Mouse (Mus musculus) hindbrain, embryonic 11.5 days (tissue): Measurements from ENCODE around the gene Ssbp3. TPM values are rescaled to one million over a fixed set of nuclear protein-coding genes. Genes with fewer than 3 reads are reported as not detected.
A peak's percentile ranks its signal among the peaks of the same experiment; 100 is the strongest.

ENCODE experiments used
- ATAC-seq: fragments of 200-750 bp; cut with Nextera tagmentation; 2 replicates; pipeline ENCODE4 v1.8.0; 2017; ENCODE audit warnings: mild to moderate bottlenecking, moderate TSS enrichment, moderate library complexity; ENCODE audit not compliant: low FRiP score
- DNase-seq: peaks from one replicate; pipeline ENCODE4 v3.0.0-alpha.2; 2015; ENCODE audit warnings: low spot score
- H3K27ac ChIP-seq: fragments of 300-500 bp; sonication (generic); 2 replicates; pipeline ENCODE4 v1.5.1; 2014; ENCODE audit warnings: mild to moderate bottlenecking, low read depth, low read length
- H3K27me3 ChIP-seq: fragments of 300-500 bp; sonication (generic); 2 replicates; pipeline ENCODE4 v1.6.1; 2014; ENCODE audit warnings: mild to moderate bottlenecking, low read length, moderate library complexity, mixed read lengths; ENCODE audit not compliant: control insufficient read depth, insufficient read depth
- H3K36me3 ChIP-seq: fragments of 300-500 bp; sonication (generic); 2 replicates; pipeline ENCODE4 v1.6.1; 2014; ENCODE audit warnings: mild to moderate bottlenecking, low read length, moderate library complexity, mixed read lengths; ENCODE audit not compliant: control insufficient read depth, insufficient read depth
- H3K4me1 ChIP-seq: fragments of 300-500 bp; sonication (generic); replicated peaks from 2 replicates; pipeline ENCODE4 v1.6.1; 2014; ENCODE audit warnings: low read length, mixed read lengths; ENCODE audit not compliant: control insufficient read depth, insufficient read depth
- H3K4me2 ChIP-seq: fragments of 300-500 bp; sonication (generic); replicated peaks from 2 replicates; pipeline ENCODE4 v1.6.1; 2014; ENCODE audit warnings: mild to moderate bottlenecking, low read depth, low read length
- H3K4me3 ChIP-seq: fragments of 300-500 bp; sonication (generic); 2 replicates; pipeline ENCODE4 v1.5.1; 2014; ENCODE audit warnings: low read depth, low read length
- H3K9ac ChIP-seq: fragments of 300-500 bp; sonication (generic); 2 replicates; pipeline ENCODE4 v1.6.1; 2014; ENCODE audit warnings: low read depth, low read length
- H3K9me3 ChIP-seq: fragments of 300-500 bp; sonication (generic); 2 replicates; pipeline ENCODE4 v1.6.1; 2016; ENCODE audit warnings: low read length; ENCODE audit not compliant: control insufficient read depth
- WGBS: fragments of 180-500 bp; shearing (Covaris S2); extraction: QIAGEN DNeasy Blood & Tissue Kit; methylation state at CpG from one replicate; pipeline ENCODE4 v1.1.7; 2014; 5-methylcytosine and 5-hydroxymethylcytosine counted together
- polyA plus RNA-seq: library from polyadenylated mRNA; unstranded; fragments of >200 nt; fragmentation: Nextera tagmentation; extraction: Ambion mirVana; gene quantifications from 2 replicates; pipeline ENCODE4 v1.2.1, GENCODE M21; 2014

The Ssbp3 gene
- polyA plus RNA-seq, 1 experiment from 2014 or later: 159 TPM

- H3K4me1 ChIP-seq: peaks cover 9% of the 10 kb centered on the region
- no peak overlapping the region for H3K4me3 ChIP-seq
- no peaks in the 10 kb centered on the region for H3K9me3 ChIP-seq
- no peaks in the 10 kb centered on the region for H3K36me3 ChIP-seq
- no peak overlapping the region for H3K9ac ChIP-seq
- ATAC-seq (no peak), DNase-seq (no peak)
- H3K4me2 ChIP-seq: no peak overlapping the region
- no peak overlapping the region for H3K27ac ChIP-seq
- H3K27me3 ChIP-seq: no peaks in the 10 kb centered on the region
- WGBS: 73% methylated on average over 3 of the region's 3 CpGs
Measured at GRCm38 (mm10) chr4:106966443-106966842, 55.9 kb downstream of the Ssbp3 start.

GRCm38 (mm10) chr4:106968910-106969309, 58.4 kb downstream of the Ssbp3 start:
- no peaks in the 10 kb centered on the region for H3K36me3 ChIP-seq

GRCm38 (mm10) chr4:106970786-106971185, 60.3 kb downstream of the Ssbp3 start:
- H3K9ac ChIP-seq: no peak overlapping the region
- H3K9me3 ChIP-seq: no peaks in the 10 kb centered on the region
- DNase-seq (no peak), ATAC-seq (no peak)
- H3K36me3 ChIP-seq: no peaks in the 10 kb centered on the region
- WGBS: 90% methylated on average over 7 of the region's 7 CpGs
- H3K27ac ChIP-seq: no peak overlapping the region
- H3K4me2 ChIP-seq: no peak overlapping the region
- H3K4me3 ChIP-seq: no peak overlapping the region
- H3K27me3 ChIP-seq: no peaks in the 10 kb centered on the region
- H3K4me1 ChIP-seq: peaks cover 30% of the 10 kb centered on the region

More at GRCm38 (mm10) chr4:106968910-106969309, 58.4 kb downstream of the Ssbp3 start:
- Histone ChIP-seq H3K4me1 (peaks cover 18% of the 10 kb centered on the region), H3K27ac (no peak overlapping the region), H3K4me2 (no peak overlapping the region), H3K4me3 (no peak overlapping the region), H3K9me3 (no peaks in the 10 kb centered on the region), H3K27me3 (no peaks in the 10 kb centered on the region), H3K9ac (no peak overlapping the region)
- DNase-seq (no peak), ATAC-seq (no peak)
- WGBS: 71% methylated on average over 8 of the region's 8 CpGs

- no peaks in the 10 kb centered on the region for H3K36me3 ChIP-seq
- H3K4me3 ChIP-seq: no peak overlapping the region
- H3K9ac ChIP-seq: no peak overlapping the region
- H3K4me2 ChIP-seq: no peak overlapping the region
- no peak overlapping the region for H3K27ac ChIP-seq
- H3K27me3 ChIP-seq: no peaks in the 10 kb centered on the region
- DNase-seq (no peak), ATAC-seq (no peak)
- H3K9me3 ChIP-seq: no peaks in the 10 kb centered on the region
- 90% methylated on average over 4 of the region's 4 CpGs for WGBS
- peaks cover 39% of the 10 kb centered on the region for H3K4me1 ChIP-seq
Measured at GRCm38 (mm10) chr4:106972061-106972460, 61.6 kb downstream of the Ssbp3 start.

GRCm38 (mm10) chr4:106972461-106973384, 62.2 kb downstream of the Ssbp3 start:
- Histone ChIP-seq H3K9me3 (no peaks in the 10 kb centered on the region), H3K4me1 (peaks cover 46% of the 10 kb centered on the region), H3K9ac (no peak overlapping the region), H3K27me3 (no peaks in the 10 kb centered on the region), H3K27ac (peak overlapping the region; percentile 25), H3K4me3 (no peak overlapping the region), H3K36me3 (no peaks in the 10 kb centered on the region), H3K4me2 (no peak overlapping the region)
- 70% methylated on average over 15 of the region's 15 CpGs for whole genome bisulfite sequencing
- ATAC-seq (no peak), DNase-seq (no peak)

- Histone ChIP-seq H3K27ac (no peak overlapping the region), H3K4me3 (no peak overlapping the region), H3K9ac (no peak overlapping the region), H3K4me1 (peaks cover 57% of the 10 kb centered on the region), H3K36me3 (no peaks in the 10 kb centered on the region), H3K4me2 (no peak overlapping the region), H3K27me3 (no peaks in the 10 kb centered on the region), H3K9me3 (no peaks in the 10 kb centered on the region)
- no peak for ATAC-seq
- DNase-seq: no peak
- WGBS: 70% methylated on average over 6 of the region's 6 CpGs
Measured at GRCm38 (mm10) chr4:106975324-106975723, 64.8 kb downstream of the Ssbp3 start.

- peak overlapping the region; percentile 48; the same call in 1 of the 2 replicates for H3K27ac ChIP-seq
- H3K36me3 ChIP-seq: no peaks in the 10 kb centered on the region
- H3K9me3 ChIP-seq: no peaks in the 10 kb centered on the region
- no peak overlapping the region for H3K4me3 ChIP-seq
- ATAC-seq (no peak), DNase-seq (no peak)
- H3K4me2 ChIP-seq: no peak overlapping the region
- peaks cover 58% of the 10 kb centered on the region for H3K4me1 ChIP-seq
- WGBS: 70% methylated on average over 4 of the region's 4 CpGs
- no peaks in the 10 kb centered on the region for H3K27me3 ChIP-seq
- no peak overlapping the region; the same call in 1 of the 2 replicates for H3K9ac ChIP-seq
Measured at GRCm38 (mm10) chr4:106975890-106976289, 65.4 kb downstream of the Ssbp3 start.

- Histone ChIP-seq H3K4me3 (no peak overlapping the region), H3K9ac (no peak overlapping the region), H3K27ac (peak overlapping the region; percentile 48; the same call in 1 of the 2 replicates), H3K4me1 (peaks cover 58% of the 10 kb centered on the region), H3K9me3 (no peaks in the 10 kb centered on the region), H3K27me3 (no peaks in the 10 kb centered on the region), H3K36me3 (no peaks in the 10 kb centered on the region), H3K4me2 (no peak overlapping the region)
- WGBS: 71% methylated on average over 2 of the region's 2 CpGs
- ATAC-seq: no peak
- DNase-seq: no peak
Measured at GRCm38 (mm10) chr4:106976576-106976975, 66.1 kb downstream of the Ssbp3 start.

GRCm38 (mm10) chr4:106977218-106977651, 66.7 kb downstream of the Ssbp3 start:
- Histone ChIP-seq H3K27me3 (no peaks in the 10 kb centered on the region), H3K9ac (peak overlapping the region; percentile 20; the same call in 1 of the 2 replicates), H3K4me2 (no peak overlapping the region; the same call in 1 of the 2 replicates), H3K9me3 (no peaks in the 10 kb centered on the region), H3K27ac (peak overlapping the region; percentile 82), H3K36me3 (no peaks in the 10 kb centered on the region), H3K4me3 (no peak overlapping the region), H3K4me1 (peaks cover 58% of the 10 kb centered on the region)
- peak; percentile 63 for DNase-seq
- peak; percentile 78 for ATAC-seq
- 6% methylated on average over 6 of the region's 6 CpGs for WGBS
